Mouse (Mus musculus) c-Kit-positive CD71-positive TER-119-positive erythroid progenitor cells, embryonic 14.5 days (primary cell): ENCODE measurements around the gene Gm5737.

ENCODE experiments used
- DNase-seq: peaks from one replicate; pipeline ENCODE4 v3.0.0-alpha.2; 2013; ENCODE audit warnings: low spot score

Gene Gm5737

GRCm38 (mm10) chr7:120843037-120843621 lies 31.0 kb downstream of the Gm5737 start:
- DNase-seq, result peak; percentile 84

GRCm38 (mm10) chr7:120843852-120844435 lies 31.8 kb downstream of the Gm5737 start:
- DNase-seq, result no peak

- DNase-seq, result no peak
Observed at GRCm38 (mm10) chr7:120844689-120845088, 32.5 kb downstream of the Gm5737 start.

- DNase-seq, result no peak
Observed at GRCm38 (mm10) chr7:120848831-120849512, 36.8 kb downstream of the Gm5737 start.

GRCm38 (mm10) chr7:120850165-120850564 lies 38.0 kb downstream of the Gm5737 start:
- DNase-seq, result no peak

GRCm38 (mm10) chr7:120859854-120860253 lies 47.7 kb downstream of the Gm5737 start:
- no peak for DNase-seq

- DNase-seq, result no peak
Observed at GRCm38 (mm10) chr7:120860799-120861487, 48.8 kb downstream of the Gm5737 start.

GRCm38 (mm10) chr7:120861488-120862047 lies 49.4 kb downstream of the Gm5737 start:
- peak; percentile 84 for DNase-seq

GRCm38 (mm10) chr7:120862196-120862595 lies 50.0 kb downstream of the Gm5737 start:
- DNase-seq, result no peak

GRCm38 (mm10) chr7:120862626-120863025 lies 50.5 kb downstream of the Gm5737 start:
- no peak for DNase-seq

- no peak for DNase-seq
Observed at GRCm38 (mm10) chr7:120863476-120863875, 51.3 kb downstream of the Gm5737 start.

- peak; percentile 80 for DNase-seq
Observed at GRCm38 (mm10) chr7:120865100-120865499, 52.9 kb downstream of the Gm5737 start.

- DNase-seq, result peak; percentile 84
Observed at GRCm38 (mm10) chr7:120865832-120866231, 53.7 kb downstream of the Gm5737 start.

- DNase-seq, result no peak
Observed at GRCm38 (mm10) chr7:120866684-120867083, 54.5 kb downstream of the Gm5737 start.

- no peak for DNase-seq
Observed at GRCm38 (mm10) chr7:120867720-120868119, 55.6 kb downstream of the Gm5737 start.

GRCm38 (mm10) chr7:120869883-120870282 lies 57.7 kb downstream of the Gm5737 start:
- DNase-seq, result no peak

- DNase-seq, result no peak
Observed at GRCm38 (mm10) chr7:120870431-120871008, 58.4 kb downstream of the Gm5737 start.

GRCm38 (mm10) chr7:120873083-120873482 lies 60.9 kb downstream of the Gm5737 start:
- no peak for DNase-seq

- no peak for DNase-seq
Observed at GRCm38 (mm10) chr7:120874021-120874420, 61.9 kb downstream of the Gm5737 start.

GRCm38 (mm10) chr7:120874764-120875539 lies 62.8 kb downstream of the Gm5737 start:
- DNase-seq, result peak; percentile 89
